Mouse (Mus musculus): Measurements from ENCODE around the gene Hist2h2ab. TPM values are rescaled to one million over a fixed set of nuclear protein-coding genes. Genes with fewer than 3 reads are reported as not detected.

Hist2h2ab gene
- polyA plus RNA-seq, 1 experiment from 2014 or later = 0.43 TPM

- Histone ChIP-seq H3K4me2 (no peak overlapping the region), H3K27me3 (no peaks in the 10 kb centered on the region), H3K9ac (no peak overlapping the region), H3K27ac (no peak overlapping the region), H3K4me1 (replicated peaks) (peaks cover 22% of the 10 kb centered on the region), H3K36me3 (no peaks in the 10 kb centered on the region), H3K9me3 (replicated peaks) (no peaks in the 10 kb centered on the region), H3K4me3 (no peak overlapping the region)
- ATAC-seq (replicated peaks; ENCODE audit: insufficient number of reproducible peaks, insufficient read depth, low FRiP score, low read depth) = no peak
- WGBS = 71% methylated on average over 3 of the region's 3 CpGs
Measured at GRCm38 (mm10) chr3:96250890-96251289, 31.2 kb downstream of the Hist2h2ab start.

- ATAC-seq (replicated peaks; ENCODE audit: insufficient number of reproducible peaks, insufficient read depth, low FRiP score, low read depth) = no peak
- no peak overlapping the region for H3K27ac ChIP-seq
- 86% methylated on average over 3 of the region's 3 CpGs for WGBS
- H3K4me3 ChIP-seq = no peak overlapping the region
- H3K9me3 ChIP-seq (replicated peaks) = no peaks in the 10 kb centered on the region
- no peak overlapping the region for H3K9ac ChIP-seq
- no peak overlapping the region for H3K4me2 ChIP-seq
- H3K4me1 ChIP-seq (replicated peaks) = peaks cover 25% of the 10 kb centered on the region
- no peaks in the 10 kb centered on the region for H3K36me3 ChIP-seq
- no peaks in the 10 kb centered on the region for H3K27me3 ChIP-seq
Measured at GRCm38 (mm10) chr3:96251787-96252186, 32.1 kb downstream of the Hist2h2ab start.

GRCm38 (mm10) chr3:96254683-96255355, 35.2 kb downstream of the Hist2h2ab start:
- WGBS = 27% methylated on average over 10 of the region's 10 CpGs
- no peak overlapping the region for H3K4me2 ChIP-seq
- H3K36me3 ChIP-seq = no peaks in the 10 kb centered on the region
- H3K9me3 ChIP-seq (replicated peaks) = no peaks in the 10 kb centered on the region
- H3K4me1 ChIP-seq (replicated peaks) = 0 out of 2 replicates have a peak, but pooled peaks cover 8% of the 10 kb centered on the region
- H3K27me3 ChIP-seq = no peaks in the 10 kb centered on the region
- H3K4me3 ChIP-seq = no peak overlapping the region
- no peak overlapping the region for H3K9ac ChIP-seq
- no peak overlapping the region for H3K27ac ChIP-seq
- ATAC-seq (replicated peaks; ENCODE audit: insufficient number of reproducible peaks, insufficient read depth, low FRiP score, low read depth) = no peak

GRCm38 (mm10) chr3:96255926-96256593, 36.4 kb downstream of the Hist2h2ab start:
- no peaks in the 10 kb centered on the region for H3K36me3 ChIP-seq
- H3K9ac ChIP-seq = no peak overlapping the region
- no peak overlapping the region for H3K4me2 ChIP-seq
- no peaks in the 10 kb centered on the region for H3K27me3 ChIP-seq
- no peak overlapping the region for H3K27ac ChIP-seq
- WGBS = 71% methylated on average over 5 of the region's 5 CpGs
- H3K4me3 ChIP-seq = no peak overlapping the region
- no peaks in the 10 kb centered on the region for H3K9me3 ChIP-seq (replicated peaks)
- no peak for ATAC-seq (replicated peaks; ENCODE audit: insufficient number of reproducible peaks, insufficient read depth, low FRiP score, low read depth)
- 0 out of 2 replicates have a peak, but pooled peaks cover 5% of the 10 kb centered on the region for H3K4me1 ChIP-seq (replicated peaks)

- H3K27me3 ChIP-seq = no peaks in the 10 kb centered on the region
- no peak overlapping the region for H3K4me2 ChIP-seq
- H3K27ac ChIP-seq = no peak overlapping the region
- ATAC-seq (replicated peaks; ENCODE audit: insufficient number of reproducible peaks, insufficient read depth, low FRiP score, low read depth) = no peak
- H3K9ac ChIP-seq = no peak overlapping the region
- 68% methylated on average over 3 of the region's 3 CpGs for WGBS
- no peaks in the 10 kb centered on the region for H3K36me3 ChIP-seq
- peaks cover 11% of the 10 kb centered on the region for H3K4me1 ChIP-seq (replicated peaks)
- H3K9me3 ChIP-seq (replicated peaks) = no peaks in the 10 kb centered on the region
- no peak overlapping the region for H3K4me3 ChIP-seq
Measured at GRCm38 (mm10) chr3:96257190-96257589, 37.5 kb downstream of the Hist2h2ab start.

- Histone ChIP-seq H3K4me1 (replicated peaks) (peaks cover 20% of the 10 kb centered on the region), H3K4me2 (no peak overlapping the region), H3K27me3 (no peaks in the 10 kb centered on the region), H3K36me3 (no peaks in the 10 kb centered on the region), H3K4me3 (no peak overlapping the region), H3K9me3 (replicated peaks) (no peaks in the 10 kb centered on the region), H3K27ac (no peak overlapping the region), H3K9ac (no peak overlapping the region)
- 88% methylated on average over 5 of the region's 5 CpGs for WGBS
- no peak for ATAC-seq (replicated peaks; ENCODE audit: insufficient number of reproducible peaks, insufficient read depth, low FRiP score, low read depth)
Measured at GRCm38 (mm10) chr3:96260220-96260619, 40.6 kb downstream of the Hist2h2ab start.

DNA sequence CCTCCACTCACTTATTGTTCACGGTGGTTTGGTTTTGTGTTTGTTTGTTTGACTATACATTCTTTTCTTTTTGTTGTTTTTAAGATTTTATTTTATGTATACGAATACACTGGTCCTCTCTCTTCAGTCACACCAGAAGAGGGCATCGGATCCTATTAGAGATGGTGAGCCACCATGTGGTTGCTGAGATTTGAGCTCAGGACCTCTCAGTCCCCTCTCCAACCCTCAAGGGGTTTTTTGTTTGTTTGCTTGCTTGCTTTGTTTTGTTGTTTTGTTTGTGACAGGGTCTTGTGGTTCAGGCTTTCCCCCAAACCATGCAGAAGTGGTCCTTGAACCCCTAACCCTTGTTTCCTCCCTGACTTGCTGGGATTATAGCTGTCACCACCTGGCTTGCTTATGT, 42.0 kb downstream of the Hist2h2ab start:
- no peaks in the 10 kb centered on the region for H3K36me3 ChIP-seq
- H3K9me3 ChIP-seq (replicated peaks) = no peaks in the 10 kb centered on the region
- H3K27ac ChIP-seq = peak overlapping the region; percentile 99
- peak overlapping the region; percentile 76 for H3K4me3 ChIP-seq
- H3K27me3 ChIP-seq = no peaks in the 10 kb centered on the region
- no peak for ATAC-seq (replicated peaks; ENCODE audit: insufficient number of reproducible peaks, insufficient read depth, low FRiP score, low read depth)
- 48% methylated on average over 3 of the region's 3 CpGs for WGBS
- peak overlapping the region; percentile 86 for H3K4me2 ChIP-seq
- peaks cover 16% of the 10 kb centered on the region for H3K4me1 ChIP-seq (replicated peaks)
- H3K9ac ChIP-seq = peak overlapping the region; percentile 31; the same call in 1 of the 2 replicates

DNA sequence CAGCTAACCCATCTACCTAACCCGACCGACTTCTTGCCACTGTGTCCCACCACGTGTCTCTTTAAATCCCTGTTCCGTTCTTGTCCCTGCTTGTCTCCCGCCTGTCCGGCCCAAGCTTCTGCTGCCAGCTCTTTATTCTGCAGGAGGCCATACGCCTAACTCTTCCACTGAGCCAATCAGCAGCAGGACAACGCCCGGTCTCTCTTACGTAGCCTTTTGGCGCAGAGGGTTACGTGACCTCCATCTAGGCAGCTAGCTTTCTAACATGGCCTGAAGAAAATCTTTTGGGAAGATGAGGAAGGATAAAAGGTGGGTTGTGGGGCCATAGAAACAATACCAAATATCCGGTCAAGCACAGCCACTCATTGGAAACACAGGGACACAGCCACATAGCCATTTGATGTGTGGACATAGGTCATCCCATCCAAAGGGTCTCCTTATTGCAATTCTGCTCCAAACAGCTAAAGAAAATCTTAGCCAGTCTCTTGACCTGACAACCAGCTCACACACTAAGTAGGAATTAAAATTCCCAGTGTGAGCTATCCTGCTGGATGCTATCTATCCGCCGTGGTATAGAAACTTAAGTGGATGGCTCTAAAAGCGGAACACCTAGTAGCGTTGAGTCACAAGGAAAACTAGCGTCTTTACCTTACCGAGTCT, 42.7 kb downstream of the Hist2h2ab start:
- Histone ChIP-seq H3K27ac (peak overlapping the region; percentile 99), H3K27me3 (no peaks in the 10 kb centered on the region), H3K4me2 (peak overlapping the region; percentile 86), H3K4me3 (peak overlapping the region; percentile 76), H3K9me3 (replicated peaks) (no peaks in the 10 kb centered on the region), H3K36me3 (no peaks in the 10 kb centered on the region), H3K4me1 (replicated peaks) (peaks cover 16% of the 10 kb centered on the region), H3K9ac (peak overlapping the region; percentile 79)
- under 1% methylated on average over 19 of the region's 19 CpGs for WGBS
- ATAC-seq (replicated peaks; ENCODE audit: insufficient number of reproducible peaks, insufficient read depth, low FRiP score, low read depth) = peak; percentile 86

GRCm38 (mm10) chr3:96262979-96263550, 43.4 kb downstream of the Hist2h2ab start, which contains the start of gene Hist2h4:
Hist2h4 (minus strand) TSS chr3:96263311.
- under 1% methylated on average over 40 of the region's 40 CpGs for WGBS
- ATAC-seq (replicated peaks; ENCODE audit: insufficient number of reproducible peaks, insufficient read depth, low FRiP score, low read depth) = peak; percentile 81
- Histone ChIP-seq H3K4me3 (peak within 1 kb of the TSS; percentile 76), H3K9me3 (replicated peaks) (no peaks in the 10 kb centered on the region), H3K27me3 (no peaks in the 10 kb centered on the region), H3K27ac (peak within 1 kb of the TSS; percentile 99), H3K4me1 (replicated peaks) (peaks cover 21% of the 10 kb centered on the region), H3K9ac (peak within 1 kb of the TSS; percentile 79), H3K4me2 (peak within 1 kb of the TSS; percentile 86), H3K36me3 (no peaks in the 10 kb centered on the region)

GRCm38 (mm10) chr3:96263558-96264403, 44.1 kb downstream of the Hist2h2ab start:
- no peaks in the 10 kb centered on the region for H3K36me3 ChIP-seq
- H3K9ac ChIP-seq = peak overlapping the region; percentile 67
- ATAC-seq (replicated peaks; ENCODE audit: insufficient number of reproducible peaks, insufficient read depth, low FRiP score, low read depth) = peak; percentile 23; the same call in 1 of the 2 replicates
- no peaks in the 10 kb centered on the region for H3K9me3 ChIP-seq (replicated peaks)
- H3K27me3 ChIP-seq = no peaks in the 10 kb centered on the region
- H3K27ac ChIP-seq = peak overlapping the region; percentile 99
- 7% methylated on average over 27 of the region's 27 CpGs for WGBS
- peaks cover 24% of the 10 kb centered on the region for H3K4me1 ChIP-seq (replicated peaks)
- H3K4me3 ChIP-seq = peak overlapping the region; percentile 76
- H3K4me2 ChIP-seq = peak overlapping the region; percentile 86

Measured in heart, embryonic 15.5 days (tissue).